Mouse (Mus musculus): ENCODE results near the gene Olfr748.
A peak's percentile ranks its signal among the peaks of the same experiment; 100 is the strongest.
"Not testable (repeated sequence)": the region's sequence is repeated elsewhere in the genome, so short reads cannot be mapped to it uniquely, and the experiment has no call there.

Gene Olfr748

DNA sequence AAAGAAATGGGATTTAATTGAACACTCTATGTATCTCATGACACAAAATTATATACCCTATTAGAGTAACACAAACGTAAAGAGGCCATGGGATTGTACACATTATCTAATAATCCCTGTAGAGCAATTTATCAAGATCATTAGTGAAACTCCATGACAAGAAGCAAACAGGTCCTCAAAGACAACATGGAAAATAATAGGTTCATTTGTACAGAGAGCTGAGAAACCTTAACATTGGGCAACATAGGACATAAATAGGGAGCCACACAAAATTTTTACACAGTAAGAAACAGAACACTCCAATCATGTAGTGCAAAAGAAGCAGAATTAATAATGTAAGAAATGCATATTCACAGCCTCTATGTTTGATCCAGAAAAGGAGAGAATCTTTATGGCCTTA, at the start of gene Olfr748:
Gene Olfr748 (plus strand): TSS at position 301 of the 400 bp plus-strand sequence.
- DNase-seq: no peak

DNA sequence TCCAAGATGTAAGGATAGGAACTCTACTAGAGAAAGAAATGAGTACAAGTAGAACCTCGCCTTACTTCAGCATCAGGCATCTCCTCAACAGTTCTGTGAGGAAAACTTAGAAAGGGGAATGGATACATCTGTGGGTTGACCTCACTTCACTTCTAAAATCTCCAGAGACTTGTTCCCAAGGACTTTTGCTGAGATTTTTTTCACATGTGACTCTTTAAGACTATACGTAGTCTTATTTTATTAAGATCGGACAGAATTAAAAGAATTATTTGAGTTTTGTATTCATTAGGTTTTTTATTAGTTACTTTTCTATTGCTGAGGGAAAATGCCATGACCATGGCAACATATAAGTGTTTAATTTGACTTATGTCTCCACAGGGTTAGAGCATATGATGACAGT, 14.1 kb upstream of the Olfr748 start, which contains the start of gene Olfr747:
Gene Olfr747 (minus strand): TSS at position 101 of the 400 bp plus-strand sequence.
- no peak for DNase-seq

DNA sequence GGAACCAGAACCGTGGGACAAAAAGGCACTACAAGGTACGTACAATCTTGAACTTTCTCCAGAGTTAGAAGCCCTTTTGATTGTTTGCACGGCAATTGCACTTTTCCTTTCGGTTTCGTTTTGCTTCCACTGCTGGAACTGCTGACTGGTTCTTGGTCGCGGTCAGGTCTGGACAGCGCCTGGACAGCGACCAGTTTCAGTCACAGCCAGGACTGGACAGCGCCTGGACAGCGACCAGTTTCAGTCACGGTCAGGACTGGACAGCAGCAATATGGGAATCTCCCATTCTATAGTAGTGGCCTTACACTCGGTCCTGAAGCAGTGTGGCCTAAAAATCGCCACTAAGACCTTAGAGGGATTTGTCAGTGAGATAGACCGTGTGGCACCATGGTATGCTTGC, 12.7 kb downstream of the Olfr748 start:
- DNase-seq: peak; percentile 45

DNA sequence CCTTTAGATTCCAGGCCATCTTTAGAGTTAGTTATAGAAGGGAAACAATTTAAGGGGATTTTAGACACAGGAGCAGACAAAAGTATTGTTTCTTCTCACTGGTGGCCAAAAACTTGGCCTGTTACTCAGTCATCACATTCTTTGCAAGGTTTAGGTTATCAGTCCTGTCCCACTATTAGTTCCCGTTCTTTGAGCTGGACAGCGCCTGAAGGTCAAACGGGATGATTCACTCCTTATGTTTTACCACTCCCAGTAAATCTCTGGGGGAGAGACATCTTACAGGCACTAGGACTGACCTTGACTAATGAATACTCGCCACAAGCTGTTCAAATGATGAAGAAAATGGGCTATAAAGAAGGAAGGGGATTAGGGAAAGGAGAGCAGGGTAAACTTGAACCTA, 15.2 kb downstream of the Olfr748 start:
- not testable (repeated sequence) for DNase-seq

DNA sequence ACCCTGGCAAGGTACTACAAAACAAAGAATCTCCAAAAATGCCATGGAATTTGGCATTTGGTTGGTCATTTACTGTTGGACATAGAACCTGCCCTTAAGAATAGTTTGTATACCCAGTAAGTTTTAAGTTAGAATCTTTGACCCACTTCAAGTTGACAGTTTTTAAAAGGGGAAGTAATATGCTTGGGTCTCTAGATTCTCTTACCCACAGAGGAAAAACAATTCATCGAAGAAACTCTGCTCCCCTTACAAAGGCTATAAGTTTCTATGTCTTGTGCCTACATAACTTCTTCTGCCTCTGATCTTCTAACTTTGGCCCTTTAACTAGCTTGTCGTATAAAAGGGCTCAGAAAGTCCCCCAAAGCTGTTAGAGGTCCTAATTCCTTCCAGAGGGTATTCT, 33.2 kb downstream of the Olfr748 start:
- DNase-seq: no peak

DNA sequence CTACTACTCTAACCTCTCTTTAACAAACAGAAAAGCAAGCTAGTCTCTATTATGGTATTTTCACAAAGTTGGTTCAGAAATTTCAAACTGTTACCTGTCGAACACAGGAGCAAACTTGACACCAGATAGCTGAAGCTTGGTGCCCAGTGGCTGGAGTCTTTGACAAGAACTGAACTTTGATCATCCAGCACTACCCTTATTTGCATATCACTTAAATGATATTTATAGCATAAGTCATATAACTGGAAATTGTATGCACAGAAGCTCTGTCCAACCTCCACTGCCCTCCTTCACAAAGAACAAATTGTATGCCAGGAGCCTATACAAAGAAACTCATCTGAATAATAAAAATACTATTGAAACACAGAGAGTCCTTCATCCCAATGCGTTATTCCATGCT, 34.4 kb downstream of the Olfr748 start:
- no peak for DNase-seq

DNA sequence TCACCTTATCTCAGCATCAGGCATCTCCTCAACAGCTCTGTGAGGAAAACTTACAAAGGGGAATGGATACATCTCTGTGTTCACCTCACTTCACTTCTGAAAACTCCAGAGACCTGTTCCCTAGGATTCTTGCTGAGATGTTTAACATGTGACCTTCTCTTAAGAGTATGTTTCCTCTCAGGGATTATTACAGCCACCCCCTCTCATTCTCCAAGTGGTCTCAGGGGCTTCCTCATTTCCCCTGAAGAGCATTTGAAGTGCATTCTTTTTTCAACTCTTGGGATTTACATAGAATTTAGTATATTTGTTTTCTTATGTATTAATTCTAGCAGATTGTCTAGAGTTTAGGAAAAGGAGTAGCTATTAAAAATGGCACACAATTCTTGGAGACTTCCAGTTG, 37.8 kb downstream of the Olfr748 start, which contains the start of gene Olfr749:
Gene Olfr749 (minus strand): TSS at position 101 of the 400 bp plus-strand sequence.
- no peak for DNase-seq

DNA sequence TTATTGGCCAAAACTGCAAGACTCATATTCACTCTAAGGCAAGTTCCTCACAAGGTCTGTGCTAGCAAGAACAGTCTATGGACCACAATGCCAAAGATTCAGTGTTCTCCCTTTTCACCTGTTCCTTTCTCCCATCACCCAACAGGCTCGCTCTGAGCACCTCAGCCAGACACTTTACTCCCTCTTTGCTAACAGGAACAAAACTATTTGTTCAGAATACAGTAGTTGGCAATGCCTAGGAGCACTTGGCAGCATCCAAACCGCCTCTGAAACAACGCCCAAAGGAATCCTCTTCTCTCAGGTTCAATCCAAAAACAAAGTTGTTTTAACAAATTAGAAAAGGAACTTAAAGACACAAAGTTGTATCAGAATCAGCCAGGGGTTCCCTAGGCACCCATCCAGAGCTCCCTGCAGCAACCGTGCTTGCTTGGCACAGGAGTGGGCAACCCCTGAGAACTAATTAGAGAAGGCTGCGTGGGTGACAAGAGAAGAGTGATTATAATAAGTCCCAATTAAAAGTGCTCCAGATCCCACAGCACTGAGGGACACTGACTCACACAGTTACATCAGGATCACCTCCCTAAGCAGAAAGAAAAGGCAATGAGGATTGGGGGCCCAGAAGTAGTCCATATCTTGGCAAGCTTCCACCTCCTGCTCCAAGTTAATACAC, 51.4 kb downstream of the Olfr748 start:
- no peak for DNase-seq

Data from kidney, postnatal 10 days (tissue).